ENCODE assay signal across 11 mouse cellular contexts in the genomic region with DNA sequence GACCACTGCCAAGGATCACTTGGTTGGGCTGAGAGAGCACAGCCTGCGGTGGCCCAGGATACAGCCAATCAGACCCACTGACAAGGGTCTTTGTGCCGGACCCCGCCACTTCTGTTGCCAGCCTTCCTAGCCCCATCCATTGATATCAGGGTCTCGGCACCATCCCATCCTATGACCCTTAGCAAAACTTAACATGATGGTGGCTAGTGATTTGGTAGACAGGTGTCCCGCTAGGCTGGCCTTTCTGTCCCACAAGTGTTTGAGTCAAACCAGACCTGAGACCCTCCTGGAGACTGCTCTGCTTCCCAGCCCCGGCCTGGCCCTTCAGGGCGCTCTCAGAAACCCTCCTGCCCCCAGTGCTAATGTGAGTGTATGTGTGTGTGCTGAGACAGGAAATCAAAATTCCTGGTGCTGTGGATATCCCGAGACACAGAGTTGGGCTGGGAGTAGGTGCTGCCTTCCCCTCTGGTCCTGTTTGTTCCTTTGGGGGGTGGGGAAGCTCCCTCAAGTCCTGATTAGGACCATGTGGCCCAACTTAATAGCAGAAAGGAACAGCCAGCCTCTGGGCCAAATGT. TPM values are rescaled to one million over a fixed set of nuclear protein-coding genes. Genes with fewer than 3 reads are reported as not detected.
DNase-seq lines count a peak whose midpoint lies in the region; ATAC-seq lines count a peak whose summit lies in the region.
"Had no signal": no experiment of that assay in that cellular context is flagged by ENCODE, and none has a peak within 500 bp of the region (broad histone marks: within the 10 kb centered on the region; RNA-seq: fewer than 3 reads in every experiment).

No protein-coding gene starts in this region.

- H3K27me3 ChIP-seq in heart, embryonic 10.5 days (ENCODE audit: insufficient read depth, poor library complexity, severe bottlenecking), result no peaks in the 10 kb centered on the region
- no peaks in the 10 kb centered on the region for H3K27me3 ChIP-seq in liver, embryonic 12.5 days (replicated peaks)
- no peaks in the 10 kb centered on the region for H3K27me3 ChIP-seq in hindbrain, embryonic 12.5 days

- peak overlapping the region; percentile 89 for H3K27ac ChIP-seq in heart, embryonic 10.5 days
- H3K27ac ChIP-seq in liver, embryonic 12.5 days, result peak overlapping the region; percentile 99
- H3K27ac ChIP-seq in hindbrain, embryonic 12.5 days, result no peak overlapping the region

- 66% methylated on average over 8 of the region's 8 CpGs for WGBS in heart, embryonic 10.5 days
- 79% methylated on average over 8 of the region's 8 CpGs for WGBS in liver, embryonic 12.5 days (ENCODE audit: insufficient replicate concordance)
- WGBS in hindbrain, embryonic 12.5 days, result 74% methylated on average over 8 of the region's 8 CpGs

- peak overlapping the region; percentile 68 for H3K9ac ChIP-seq in liver, embryonic 12.5 days
- no peak overlapping the region for H3K9ac ChIP-seq in hindbrain, embryonic 12.5 days

- peaks cover 11% of the 10 kb centered on the region for H3K36me3 ChIP-seq in heart, embryonic 10.5 days
- H3K36me3 ChIP-seq in liver, embryonic 12.5 days, result peaks cover 42% of the 10 kb centered on the region
- no peaks in the 10 kb centered on the region for H3K36me3 ChIP-seq in hindbrain, embryonic 12.5 days

- peak; percentile 18 for DNase-seq in gastrocnemius, postnatal 25 days
- DNase-seq in gastrocnemius, postnatal 14 days, result no peak
- peak; percentile 0 for DNase-seq in lung, postnatal 14 days
- DNase-seq in lung, postnatal 10 days, result no peak
- peak; percentile 73 for DNase-seq in heart, embryonic 10.5 days (ENCODE audit: low spot score)
- DNase-seq in adipocyte (ENCODE audit: low spot score), result no peak
- DNase-seq: cerebellum, postnatal 25 days had no signal

- no peaks in the 10 kb centered on the region for H3K9me3 ChIP-seq in heart, embryonic 10.5 days
- H3K9me3 ChIP-seq in liver, embryonic 12.5 days (replicated peaks), result no peaks in the 10 kb centered on the region
- no peaks in the 10 kb centered on the region for H3K9me3 ChIP-seq in hindbrain, embryonic 12.5 days (replicated peaks)

- H3K4me1 ChIP-seq in heart, embryonic 10.5 days, result peaks cover 50% of the 10 kb centered on the region
- H3K4me1 ChIP-seq in liver, embryonic 12.5 days, result peaks cover 85% of the 10 kb centered on the region
- no peaks in the 10 kb centered on the region for H3K4me1 ChIP-seq in hindbrain, embryonic 12.5 days

- no peak for ATAC-seq in liver, embryonic 12.5 days
- no peak for ATAC-seq in hindbrain, embryonic 12.5 days (ENCODE audit: low FRiP score)

- no peak overlapping the region for H3K4me3 ChIP-seq in heart, embryonic 10.5 days
- no peak overlapping the region for H3K4me3 ChIP-seq in liver, embryonic 12.5 days
- H3K4me3 ChIP-seq in hindbrain, embryonic 12.5 days, result no peak overlapping the region

- intact Hi-C loops in gastrocnemius, postnatal 14 days (cut with DNase I; ENCODE audit: low total_unique reads), result no loop called here

- H3K4me2 ChIP-seq in liver, embryonic 12.5 days, result peak overlapping the region; percentile 61
- H3K4me2 ChIP-seq in hindbrain, embryonic 12.5 days (replicated peaks), result no peak overlapping the region

RNA-seq across cellular contexts. Expression of a gene that starts 1.6 kb away (rescaled TPM):
- not detected for total RNA-seq in gastrocnemius, postnatal 25 days (2021)
- total RNA-seq in gastrocnemius, postnatal 14 days (2021), result not detected
- polyA plus RNA-seq in heart, embryonic 10.5 days (2016; fragmentation: Nextera tagmentation; extraction: Ambion mirVana), result not detected in 2 replicates
- not detected in 2 replicates for polyA plus RNA-seq in liver, embryonic 12.5 days (2016; fragmentation: Nextera tagmentation; extraction: Ambion mirVana)
- polyA plus RNA-seq in hindbrain, embryonic 12.5 days (2016; fragmentation: Nextera tagmentation; extraction: Ambion mirVana), result not detected in 2 replicates
- polyA plus RNA-seq: gonadal fat pad, adult 2 months; testis, adult 2 months had no signal

RNA-seq across cellular contexts. Expression of a gene that starts 7.8 kb away (rescaled TPM):
- 10 to 100 TPM; 14.5 to 16.6 TPM for total RNA-seq in gastrocnemius, postnatal 25 days (2021)
- 10 to 100 TPM; 14.5 to 18.3 TPM for total RNA-seq in gastrocnemius, postnatal 14 days (2021)
- 10.0 and 10.8 TPM in 2 replicates for polyA plus RNA-seq in heart, embryonic 10.5 days (2016; fragmentation: Nextera tagmentation; extraction: Ambion mirVana)
- 4.2 TPM in 2 replicates for polyA plus RNA-seq in liver, embryonic 12.5 days (2016; fragmentation: Nextera tagmentation; extraction: Ambion mirVana)
- 8.6 and 8.9 TPM in 2 replicates for polyA plus RNA-seq in hindbrain, embryonic 12.5 days (2016; fragmentation: Nextera tagmentation; extraction: Ambion mirVana)

RNA-seq across cellular contexts. Expression of a gene that starts 25.0 kb away (rescaled TPM):
- total RNA-seq in gastrocnemius, postnatal 25 days (2021), result 1 to 10 TPM; 3.3 to 6.6 TPM
- total RNA-seq in gastrocnemius, postnatal 14 days (2021), result 1 to 10 TPM; 5.8 to 6.2 TPM
- polyA plus RNA-seq in heart, embryonic 10.5 days (2016; fragmentation: Nextera tagmentation; extraction: Ambion mirVana), result 82.6 and 86.0 TPM in 2 replicates
- 131 and 141 TPM in 2 replicates for polyA plus RNA-seq in liver, embryonic 12.5 days (2016; fragmentation: Nextera tagmentation; extraction: Ambion mirVana)
- 87.4 and 89.7 TPM in 2 replicates for polyA plus RNA-seq in hindbrain, embryonic 12.5 days (2016; fragmentation: Nextera tagmentation; extraction: Ambion mirVana)

RNA-seq across cellular contexts. Expression of a gene that starts 45.0 kb away (rescaled TPM):
- total RNA-seq in gastrocnemius, postnatal 25 days (2021), result 10 to 100 TPM; 58.9 to 61.8 TPM
- total RNA-seq in gastrocnemius, postnatal 14 days (2021), result 10 to 100 TPM; 49.6 to 50.8 TPM
- polyA plus RNA-seq in heart, embryonic 10.5 days (2016; fragmentation: Nextera tagmentation; extraction: Ambion mirVana), result 4.9 and 5.1 TPM in 2 replicates
- polyA plus RNA-seq in liver, embryonic 12.5 days (2016; fragmentation: Nextera tagmentation; extraction: Ambion mirVana), result 5.9 and 6.5 TPM in 2 replicates
- polyA plus RNA-seq in hindbrain, embryonic 12.5 days (2016; fragmentation: Nextera tagmentation; extraction: Ambion mirVana), result 18.3 and 18.5 TPM in 2 replicates

RNA-seq across cellular contexts. Expression of a gene that starts 48.3 kb away (rescaled TPM):
- 1 to 10 TPM in 1 of 2 experiments, under 1 TPM in 1; 0.64 to 1.2 TPM for total RNA-seq in gastrocnemius, postnatal 25 days (2021)
- total RNA-seq in gastrocnemius, postnatal 14 days (2021), result under 1 TPM; 0.78 to 0.90 TPM
- polyA plus RNA-seq in heart, embryonic 10.5 days (2016; fragmentation: Nextera tagmentation; extraction: Ambion mirVana), result 0.05 and 0.08 TPM in 2 replicates
- 0.36 and 0.42 TPM in 2 replicates for polyA plus RNA-seq in liver, embryonic 12.5 days (2016; fragmentation: Nextera tagmentation; extraction: Ambion mirVana)
- 0.08 and 0.20 TPM in 2 replicates for polyA plus RNA-seq in hindbrain, embryonic 12.5 days (2016; fragmentation: Nextera tagmentation; extraction: Ambion mirVana)

Comparison
In these comparisons a context has a peak if more than half of its experiments do, and no peak if none do; other contexts are left out.
1. DNase-seq: peak in gastrocnemius, postnatal 25 days (single experiment), lung, postnatal 14 days (single experiment) and heart, embryonic 10.5 days (single experiment); none in gastrocnemius, postnatal 14 days (single experiment), lung, postnatal 10 days (single experiment) and adipocyte (single experiment).